Mouse (Mus musculus) lung, embryonic 14.5 days (tissue): ENCODE data around the gene Fam169b. TPM values are rescaled to one million over a fixed set of nuclear protein-coding genes. Genes with fewer than 3 reads are reported as not detected.
"Not testable (repeated sequence)": the region's sequence is repeated elsewhere in the genome, so short reads cannot be mapped to it uniquely, and the experiment has no call there.

ENCODE experiments used
- ATAC-seq: fragments of 200-750 bp; cut with Nextera tagmentation; 2 replicates; pipeline ENCODE4 v1.8.0; 2017; ENCODE audit warnings: mild to moderate bottlenecking, moderate TSS enrichment, moderate library complexity; ENCODE audit not compliant: insufficient read depth
- DNase-seq: peaks from one replicate; pipeline ENCODE4 v3.0.0-alpha.2; 2015
- H3K27ac ChIP-seq: fragments of 300-500 bp; sonication (generic); 2 replicates; pipeline ENCODE4 v1.5.1; 2014; ENCODE audit warnings: low read depth, mild to moderate bottlenecking, moderate library complexity
- H3K27me3 ChIP-seq: fragments of 300-500 bp; sonication (generic); 2 replicates; pipeline ENCODE4 v1.6.1; 2014; ENCODE audit warnings: low read length, control low read depth; ENCODE audit not compliant: insufficient read depth
- H3K36me3 ChIP-seq: fragments of 300-500 bp; sonication (generic); 2 replicates; pipeline ENCODE4 v1.6.1; 2014; ENCODE audit warnings: control low read depth; ENCODE audit not compliant: insufficient read depth
- H3K4me1 ChIP-seq: fragments of 300-500 bp; sonication (generic); 2 replicates; pipeline ENCODE4 v1.6.1; 2014; ENCODE audit warnings: antibody characterized with exemption, control low read depth; ENCODE audit not compliant: insufficient read depth
- H3K4me2 ChIP-seq: fragments of 300-500 bp; sonication (generic); 2 replicates; pipeline ENCODE4 v1.6.1; 2014; ENCODE audit warnings: mild to moderate bottlenecking
- H3K4me3 ChIP-seq: fragments of 300-500 bp; sonication (generic); 2 replicates; pipeline ENCODE4 v1.5.1; 2014; ENCODE audit warnings: low read depth, low read length
- H3K9ac ChIP-seq: fragments of 300-500 bp; sonication (generic); 2 replicates; pipeline ENCODE4 v1.6.1; 2014
- H3K9me3 ChIP-seq: fragments of 300-500 bp; sonication (generic); 2 replicates; pipeline ENCODE4 v1.6.1; 2016; ENCODE audit warnings: low read depth, low read length, control low read depth
- CTCF ChIP-seq: IDR thresholded peaks from 2 replicates; pipeline ENCODE4 v1.5.1; 2016; ENCODE audit warnings: antibody characterized with exemption, low read depth
- WGBS: fragments of 180-500 bp; shearing (Covaris S2); extraction: QIAGEN DNeasy Blood & Tissue Kit; methylation state at CpG from one replicate; pipeline ENCODE4 v1.1.7; 2014; 5-methylcytosine and 5-hydroxymethylcytosine counted together
- polyA plus RNA-seq: library from polyadenylated mRNA; unstranded; fragments of >200 nt; fragmentation: Nextera tagmentation; extraction: Ambion mirVana; gene quantifications from 2 replicates; pipeline ENCODE4 v1.2.1, GENCODE M21; 2014

Fam169b gene
- polyA plus RNA-seq, 1 experiment from 2014 or later = 1.5 TPM

DNA sequence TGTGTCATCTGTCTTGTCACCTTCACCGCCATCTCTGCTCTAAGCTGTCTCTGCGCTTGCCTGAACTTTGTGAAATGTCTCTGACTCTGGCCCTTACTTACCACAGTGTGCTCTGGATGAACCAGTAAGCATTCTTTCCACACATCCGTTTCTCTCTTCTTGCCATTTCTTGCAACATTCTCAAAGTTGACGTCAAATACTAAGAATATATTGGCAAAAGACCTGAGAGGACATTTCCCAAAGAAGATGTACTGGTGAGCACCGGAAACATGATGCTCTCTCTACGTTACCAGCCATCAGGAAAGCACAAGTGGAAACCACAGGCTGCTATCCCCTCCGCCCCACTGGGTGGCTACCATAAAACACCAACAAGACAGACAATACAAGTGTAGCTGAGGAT, 10.1 kb downstream of the Fam169b start:
- 86% methylated on average over 7 of the region's 7 CpGs for WGBS
- Histone ChIP-seq H3K4me1 (no peaks in the 10 kb centered on the region), H3K9me3 (no peaks in the 10 kb centered on the region), H3K4me2 (no peak overlapping the region), H3K36me3 (no peaks in the 10 kb centered on the region), H3K4me3 (no peak overlapping the region), H3K9ac (no peak overlapping the region), H3K27me3 (no peaks in the 10 kb centered on the region), H3K27ac (no peak overlapping the region)
- ATAC-seq = no peak
- no peak for TF ChIP-seq CTCF
- DNase-seq = no peak

DNA sequence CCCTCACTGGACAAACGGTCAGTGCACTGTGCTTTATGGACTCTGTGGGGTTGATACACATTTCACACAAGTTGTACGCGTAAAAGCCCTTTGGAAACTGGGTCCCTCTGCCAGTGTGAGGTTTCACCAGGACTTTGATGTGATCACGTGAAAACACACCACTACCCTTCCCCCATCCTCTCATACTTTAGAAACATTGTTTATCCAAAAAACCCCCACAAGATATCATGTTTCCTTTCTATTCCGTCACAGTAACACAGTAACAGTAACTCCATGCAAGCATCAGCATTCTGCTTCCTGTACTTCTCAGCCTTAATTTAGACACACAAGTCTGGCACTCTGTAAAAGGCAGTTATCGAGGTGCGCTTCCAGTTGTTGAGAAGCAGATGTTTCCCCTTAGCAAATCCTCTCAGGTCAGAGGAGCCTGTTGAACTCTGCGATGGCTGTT, 12.2 kb downstream of the Fam169b start:
- DNase-seq = peak; percentile 67
- H3K9me3 ChIP-seq = no peaks in the 10 kb centered on the region
- H3K36me3 ChIP-seq = no peaks in the 10 kb centered on the region
- no peak overlapping the region for H3K9ac ChIP-seq
- peak; percentile 44 for ATAC-seq
- H3K4me2 ChIP-seq = no peak overlapping the region
- no peak overlapping the region for H3K4me3 ChIP-seq
- 40% methylated on average over 8 of the region's 8 CpGs for WGBS
- H3K27ac ChIP-seq = no peak overlapping the region; the same call in 1 of the 2 replicates
- no peaks in the 10 kb centered on the region for H3K27me3 ChIP-seq
- TF ChIP-seq CTCF = no peak
- no peaks in the 10 kb centered on the region for H3K4me1 ChIP-seq

DNA sequence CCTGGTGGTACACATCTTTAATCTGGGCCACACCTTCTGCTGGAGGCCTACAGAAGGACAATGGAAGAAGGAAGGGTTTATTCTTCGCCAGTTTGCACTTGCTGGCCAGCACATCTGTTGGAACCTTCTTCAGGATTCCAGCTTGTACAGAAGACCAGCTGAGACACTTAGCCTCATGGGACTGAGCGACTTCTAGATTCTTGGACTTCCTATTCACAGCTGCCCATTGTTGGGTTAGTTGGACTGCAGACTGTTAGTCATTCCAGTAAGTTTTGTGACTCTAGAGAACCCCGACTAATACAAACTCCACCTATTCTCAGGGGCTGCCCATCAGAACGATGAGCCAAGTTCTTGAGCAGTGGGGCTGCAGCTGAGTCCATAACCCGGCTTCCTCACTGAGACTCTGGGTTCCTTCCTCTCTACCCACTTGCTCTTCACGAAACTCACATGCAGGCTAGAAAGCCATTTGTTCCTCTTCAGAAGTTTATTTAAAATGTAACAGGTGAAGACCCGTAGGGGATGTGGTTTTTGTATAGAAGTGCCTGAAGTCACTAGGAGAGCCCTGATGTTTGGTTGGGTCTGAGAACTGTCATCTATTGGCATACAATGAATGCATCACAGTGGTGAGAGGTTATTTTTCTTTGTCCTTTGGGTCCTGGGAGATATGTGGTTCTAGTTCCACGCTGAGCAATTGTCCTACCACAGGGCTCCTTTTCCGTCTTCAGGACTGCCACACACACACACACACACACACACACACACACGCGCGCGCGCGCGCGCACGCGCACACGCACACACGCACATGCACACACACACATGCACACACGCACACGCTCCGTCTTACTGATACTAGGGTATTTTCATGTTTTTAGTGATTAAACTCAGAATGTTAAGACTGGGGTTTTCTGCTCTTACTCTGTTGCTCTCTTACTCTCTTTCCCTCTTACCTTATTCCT, 13.2 kb downstream of the Fam169b start:
- no peak for TF ChIP-seq CTCF
- 90% methylated on average over 24 of the region's 24 CpGs for WGBS

DNA sequence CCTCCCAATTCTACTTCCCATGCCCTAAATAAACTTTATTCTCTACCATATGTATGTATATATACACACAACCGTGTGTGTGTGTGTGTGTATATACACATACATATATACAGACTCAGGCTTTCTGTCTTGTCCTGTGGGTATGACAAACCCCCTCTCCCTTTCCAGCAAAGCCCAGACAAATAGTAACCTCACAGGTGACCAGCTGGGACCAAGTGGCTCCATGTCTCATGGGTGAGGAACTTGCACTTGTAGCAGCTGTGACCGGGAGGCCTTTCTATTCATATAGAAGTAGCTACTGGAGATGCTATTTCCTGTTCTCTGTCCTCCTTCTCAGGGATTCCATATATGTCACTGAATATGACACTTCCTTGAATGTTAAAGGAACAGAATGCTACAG, 13.9 kb downstream of the Fam169b start:
- no peaks in the 10 kb centered on the region for H3K4me1 ChIP-seq
- ATAC-seq (no peak), DNase-seq (no peak)
- 48% methylated on average over 2 of the region's 2 CpGs for WGBS
- H3K27me3 ChIP-seq = no peaks in the 10 kb centered on the region
- no peak for TF ChIP-seq CTCF
- no peaks in the 10 kb centered on the region for H3K9me3 ChIP-seq
- H3K36me3 ChIP-seq = no peaks in the 10 kb centered on the region
- H3K9ac ChIP-seq = no peak overlapping the region
- H3K4me2 ChIP-seq = no peak overlapping the region
- H3K4me3 ChIP-seq = no peak overlapping the region
- H3K27ac ChIP-seq = no peak overlapping the region

More for the DNA sequence above, 13.2 kb downstream of the Fam169b start:
- Histone ChIP-seq H3K27me3 (no peaks in the 10 kb centered on the region), H3K4me2 (no peak overlapping the region), H3K9ac (no peak overlapping the region), H3K4me3 (no peak overlapping the region), H3K9me3 (no peaks in the 10 kb centered on the region), H3K4me1 (no peaks in the 10 kb centered on the region), H3K27ac (no peak overlapping the region), H3K36me3 (no peaks in the 10 kb centered on the region)
- DNase-seq (no peak), ATAC-seq (no peak)

DNA sequence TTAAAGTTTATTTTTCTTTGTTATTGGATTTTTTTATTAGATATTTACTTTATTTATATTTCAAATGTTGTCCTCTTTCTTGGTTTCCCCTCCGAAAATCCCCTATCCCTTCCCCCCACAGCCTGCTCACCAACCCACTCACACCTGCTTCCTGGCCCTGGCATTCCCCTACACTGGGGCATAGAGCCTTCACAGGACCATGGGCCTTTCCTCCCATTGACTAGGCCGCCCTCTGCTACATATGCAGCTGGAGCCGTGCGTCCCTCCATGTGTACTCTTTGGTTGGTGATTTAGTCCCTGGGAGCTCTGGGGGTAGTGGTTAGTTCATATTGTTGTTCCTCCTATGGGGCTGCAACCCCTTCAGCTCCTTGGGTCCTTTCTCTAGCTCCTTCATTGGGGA, 14.4 kb downstream of the Fam169b start:
- H3K4me2 ChIP-seq, H3K27me3 ChIP-seq, H3K27ac ChIP-seq, DNase-seq, H3K4me3 ChIP-seq, H3K4me1 ChIP-seq, H3K9ac ChIP-seq, ATAC-seq, H3K36me3 ChIP-seq, H3K9me3 ChIP-seq: not testable (repeated sequence)
- WGBS = 86% methylated on average over 4 of the region's 4 CpGs

DNA sequence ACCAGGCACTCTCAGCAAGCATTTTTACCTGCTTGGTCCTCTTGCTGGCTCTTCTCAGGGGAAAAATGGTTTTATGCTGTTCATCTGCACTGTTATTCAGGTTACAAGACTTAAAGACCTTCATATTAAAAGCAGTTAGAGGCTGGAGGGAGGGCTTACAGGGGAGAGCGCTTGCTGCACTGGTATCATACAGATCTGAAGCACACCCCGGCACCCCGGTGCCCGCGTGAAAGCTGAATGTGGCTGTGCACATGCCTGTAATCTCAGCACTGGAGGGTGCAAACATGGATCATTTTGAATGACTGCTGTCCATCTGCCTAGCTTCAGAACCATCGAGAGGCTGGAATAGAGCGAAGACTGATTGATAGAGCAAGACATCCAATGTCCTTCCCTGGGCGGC, 15.4 kb downstream of the Fam169b start:
- DNase-seq (no peak), ATAC-seq (no peak)
- H3K4me3 ChIP-seq = no peak overlapping the region
- H3K4me2 ChIP-seq = no peak overlapping the region
- 93% methylated on average over 8 of the region's 8 CpGs for WGBS
- no peak overlapping the region for H3K9ac ChIP-seq
- H3K4me1 ChIP-seq = no peaks in the 10 kb centered on the region
- no peaks in the 10 kb centered on the region for H3K36me3 ChIP-seq
- no peaks in the 10 kb centered on the region for H3K27me3 ChIP-seq
- H3K9me3 ChIP-seq = no peaks in the 10 kb centered on the region
- H3K27ac ChIP-seq = no peak overlapping the region
- no peak for TF ChIP-seq CTCF

DNA sequence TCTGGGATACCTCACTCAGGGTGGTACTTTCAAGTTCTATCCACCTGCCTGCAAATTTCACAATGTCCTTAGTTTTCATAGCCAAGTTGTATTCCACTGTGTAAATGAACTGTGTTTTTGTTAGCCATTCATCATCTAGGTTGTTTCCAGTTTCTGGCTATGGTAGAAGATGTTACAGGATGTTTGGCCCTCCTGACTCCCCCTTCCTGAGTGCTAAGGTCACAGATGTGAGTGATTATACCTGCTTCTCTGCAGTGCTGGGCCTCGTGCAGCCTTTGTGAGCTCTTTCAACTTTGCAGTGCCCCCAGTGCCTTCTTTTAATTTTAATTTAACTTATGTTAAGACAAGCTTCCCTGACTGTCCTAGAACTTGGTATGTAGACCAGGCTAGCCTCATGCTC, 18.0 kb downstream of the Fam169b start:
- DNase-seq (no peak), ATAC-seq (no peak)
- 43% methylated on average over 1 of the region's 1 CpGs for WGBS
- Histone ChIP-seq H3K27me3 (no peaks in the 10 kb centered on the region), H3K4me3 (no peak overlapping the region), H3K27ac (no peak overlapping the region), H3K4me2 (no peak overlapping the region), H3K9me3 (no peaks in the 10 kb centered on the region), H3K4me1 (no peaks in the 10 kb centered on the region), H3K9ac (no peak overlapping the region), H3K36me3 (no peaks in the 10 kb centered on the region)
- TF ChIP-seq CTCF = no peak
